Mouse (Mus musculus): ENCODE results near the gene Ptprk.

The Ptprk gene

DNA sequence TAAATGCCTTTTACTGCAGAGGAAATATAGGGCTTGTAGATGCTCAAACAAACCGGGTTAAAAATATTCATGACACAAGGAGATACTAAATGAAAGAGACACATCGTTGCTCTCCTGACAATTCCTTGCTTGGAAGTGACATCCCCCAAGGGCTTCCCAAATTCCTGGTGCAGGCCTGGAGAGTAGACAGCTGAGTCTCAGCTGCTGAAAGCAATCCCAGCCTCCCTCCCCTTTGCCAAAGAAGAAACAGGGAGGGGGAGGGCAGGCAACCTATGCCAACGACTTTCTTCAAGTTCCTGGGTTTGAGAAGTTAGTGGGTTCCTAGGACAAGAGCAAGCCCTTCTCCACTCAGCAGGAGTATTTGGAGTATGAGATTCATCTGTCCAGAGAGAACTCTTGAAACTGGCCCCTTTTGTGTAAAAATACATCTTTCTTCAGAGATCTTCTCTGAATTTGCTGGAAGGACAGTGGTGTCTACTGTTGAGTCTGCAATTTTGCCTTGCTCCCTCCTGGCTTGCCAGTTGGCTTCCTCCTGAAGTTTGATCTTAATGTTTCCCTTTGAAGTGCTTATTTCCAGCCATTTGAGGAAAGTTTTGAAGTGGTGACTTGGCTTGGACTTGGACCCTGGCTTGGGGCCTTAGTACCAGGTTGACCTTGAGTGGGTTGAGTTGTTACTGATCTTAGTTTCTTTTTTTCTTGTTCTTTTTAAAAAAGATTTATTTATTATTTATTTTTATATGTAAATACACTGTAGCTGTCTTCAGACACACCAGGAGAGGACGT lies 111.6 kb downstream of the Ptprk start:
- DNase-seq (ENCODE audit: low spot score) = no peak

GRCm38 (mm10) chr10:28191440-28191839 lies 116.8 kb downstream of the Ptprk start:
- no peak for DNase-seq (ENCODE audit: low spot score)

GRCm38 (mm10) chr10:28193630-28194029 lies 119.0 kb downstream of the Ptprk start:
- DNase-seq (ENCODE audit: low spot score) = no peak

DNA sequence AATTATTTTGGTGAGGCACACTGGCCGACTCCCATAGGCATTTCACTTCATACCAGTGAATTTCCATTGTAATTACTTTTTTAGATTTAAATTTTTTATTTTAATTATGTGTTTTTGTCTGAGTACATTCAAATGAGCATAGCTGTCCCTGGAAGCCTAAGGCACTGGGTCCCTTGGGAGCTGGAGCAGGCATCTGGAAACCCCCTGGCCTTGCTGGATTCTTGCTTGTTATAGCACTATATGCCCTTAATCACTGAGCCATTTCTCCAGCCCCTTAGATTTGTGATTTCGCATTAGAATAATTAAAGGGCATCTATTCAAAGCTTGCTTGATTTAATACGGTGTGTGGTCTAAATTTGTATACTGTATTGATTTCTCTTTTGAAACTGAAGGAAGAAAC lies 126.0 kb downstream of the Ptprk start:
- DNase-seq (ENCODE audit: low spot score) = no peak

GRCm38 (mm10) chr10:28209394-28209793 lies 134.8 kb downstream of the Ptprk start:
- DNase-seq (ENCODE audit: low spot score) = no peak

GRCm38 (mm10) chr10:28212083-28212482 lies 137.5 kb downstream of the Ptprk start:
- no peak for DNase-seq (ENCODE audit: low spot score)

DNA sequence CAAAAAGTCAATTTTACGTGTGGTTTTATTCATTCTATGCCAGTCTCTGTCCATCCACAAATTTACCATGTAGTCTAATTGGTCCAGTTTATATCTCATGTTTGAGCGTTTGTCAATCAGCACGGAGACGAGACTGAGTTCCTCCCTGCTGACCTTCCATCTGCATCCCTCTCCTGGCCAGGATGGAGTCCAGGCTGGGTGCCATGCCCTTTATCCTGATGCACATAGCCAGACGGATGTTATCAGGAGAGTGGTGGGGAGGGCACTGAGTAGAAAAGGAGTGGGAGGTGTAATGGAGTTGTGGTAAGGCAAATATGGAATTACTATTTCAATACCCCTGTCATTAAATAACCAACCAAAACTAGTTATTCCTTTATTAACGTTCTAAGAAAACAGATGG lies 140.5 kb downstream of the Ptprk start:
- no peak for DNase-seq (ENCODE audit: low spot score)

GRCm38 (mm10) chr10:28223602-28224001 lies 149.0 kb downstream of the Ptprk start:
- DNase-seq (ENCODE audit: low spot score) = peak; percentile 18

- DNase-seq (ENCODE audit: low spot score) = no peak
These were observed 149.8 kb downstream of the Ptprk start for GRCm38 (mm10) chr10:28224376-28224775.

GRCm38 (mm10) chr10:28225536-28226075 lies 151.0 kb downstream of the Ptprk start:
- DNase-seq (ENCODE audit: low spot score) = no peak

DNA sequence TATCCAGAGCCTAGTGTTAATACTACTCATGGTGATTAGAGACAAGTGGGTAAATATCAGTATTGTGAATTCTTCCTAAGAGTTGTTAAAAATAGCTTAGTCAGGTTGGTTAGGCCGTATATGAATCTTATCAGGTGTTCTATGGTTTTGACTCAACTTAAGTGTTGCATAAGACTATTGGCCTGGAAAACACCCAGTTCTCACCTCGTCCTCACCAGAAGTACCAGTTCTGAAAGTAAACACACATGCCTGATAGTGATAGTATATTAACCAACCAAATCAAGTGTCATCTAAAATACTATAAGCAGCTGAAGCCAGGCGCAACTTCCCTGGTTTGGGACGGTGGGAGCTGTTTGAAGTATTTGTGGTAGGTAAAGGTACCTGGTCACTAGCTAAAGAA lies 153.1 kb downstream of the Ptprk start:
- no peak for DNase-seq (ENCODE audit: low spot score)

DNA sequence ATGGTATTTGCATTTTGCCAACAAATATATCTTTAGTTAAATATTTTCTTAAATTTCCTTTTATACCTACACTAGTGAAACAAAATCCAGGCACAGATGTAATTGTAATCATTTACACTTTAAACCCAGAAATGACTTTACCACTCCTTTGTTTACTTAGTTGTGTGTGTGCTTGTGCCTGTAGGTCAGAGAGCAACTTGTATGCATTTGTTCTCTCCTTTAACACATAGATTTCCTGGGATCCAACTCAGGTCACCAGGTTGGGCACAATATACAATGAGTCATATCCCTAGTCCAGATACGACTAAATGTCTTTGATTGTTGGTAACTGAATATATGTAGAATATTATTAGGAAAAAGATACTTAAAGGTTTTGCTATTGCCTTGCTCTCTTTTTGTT lies 153.6 kb downstream of the Ptprk start:
- DNase-seq (ENCODE audit: low spot score) = no peak

GRCm38 (mm10) chr10:28232273-28233167 lies 157.9 kb downstream of the Ptprk start:
- DNase-seq (ENCODE audit: low spot score) = no peak

DNA sequence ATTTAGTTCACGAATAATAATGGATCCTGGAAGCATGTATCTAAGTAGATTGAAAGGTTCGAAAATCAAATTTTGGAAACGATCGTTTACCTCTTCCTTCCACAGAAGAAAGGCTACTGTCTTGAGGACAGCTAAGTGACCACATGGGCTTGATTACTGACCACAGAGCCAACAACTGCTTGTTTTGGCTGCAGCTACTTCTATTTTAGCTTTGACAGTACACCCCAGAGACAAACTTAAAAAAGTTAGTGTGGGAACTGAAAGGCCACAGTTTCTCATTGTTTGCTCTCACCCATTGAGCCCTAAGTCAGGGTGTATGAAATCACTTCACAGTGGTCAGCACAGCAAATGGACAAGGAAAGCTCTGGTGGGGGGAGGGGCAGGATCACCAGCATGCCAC lies 174.4 kb downstream of the Ptprk start:
- DNase-seq (ENCODE audit: low spot score) = no peak

GRCm38 (mm10) chr10:28251385-28251784 lies 176.8 kb downstream of the Ptprk start:
- DNase-seq (ENCODE audit: low spot score) = no peak

- DNase-seq (ENCODE audit: low spot score) = no peak
These were observed 186.0 kb downstream of the Ptprk start for GRCm38 (mm10) chr10:28260651-28261050.

DNA sequence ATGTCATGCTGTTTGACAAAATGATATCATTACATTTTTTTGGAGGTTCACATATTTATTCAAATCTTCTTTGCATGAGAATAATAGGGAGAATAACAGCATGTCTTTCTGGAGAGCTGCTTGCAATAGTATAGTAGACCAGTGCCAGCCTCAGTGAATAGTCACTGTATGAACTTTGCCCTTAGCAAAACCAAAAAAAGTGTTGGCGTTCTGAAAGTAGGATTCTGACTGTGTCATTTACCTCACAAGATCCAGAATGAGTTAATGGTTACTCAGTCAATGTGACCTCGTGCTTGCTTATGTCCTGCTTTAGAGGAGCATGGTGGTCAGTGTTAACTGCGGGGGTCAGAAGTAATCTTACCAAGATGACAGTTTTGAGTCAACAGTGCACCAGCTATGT lies 187.5 kb downstream of the Ptprk start:
- no peak for DNase-seq (ENCODE audit: low spot score)

- no peak for DNase-seq (ENCODE audit: low spot score)
These were observed 188.9 kb downstream of the Ptprk start for GRCm38 (mm10) chr10:28263546-28263945.

DNA sequence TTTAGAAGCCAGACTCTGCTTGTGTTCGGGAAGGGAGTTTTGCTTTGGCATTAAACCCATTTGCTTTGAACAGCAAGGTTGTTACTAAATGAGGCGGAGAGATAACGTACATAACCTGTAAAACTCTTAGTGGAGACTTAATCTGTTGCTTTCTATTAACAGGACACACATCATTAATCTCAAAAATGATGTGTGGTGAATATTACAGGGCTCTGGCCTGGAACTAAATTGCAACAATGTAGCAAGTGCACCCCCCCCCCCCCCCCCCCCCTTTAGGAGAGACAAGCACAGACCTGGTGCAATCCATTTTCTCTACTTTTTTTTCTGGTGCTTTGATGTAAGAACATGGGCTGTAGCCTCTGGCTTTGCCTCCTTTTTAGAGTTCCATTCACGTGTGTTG lies 195.7 kb downstream of the Ptprk start:
- no peak for DNase-seq (ENCODE audit: low spot score)

GRCm38 (mm10) chr10:28271729-28272606 lies 197.3 kb downstream of the Ptprk start:
- no peak for DNase-seq (ENCODE audit: low spot score)

GRCm38 (mm10) chr10:28278757-28279156 lies 204.1 kb downstream of the Ptprk start:
- DNase-seq (ENCODE audit: low spot score) = no peak

DNA sequence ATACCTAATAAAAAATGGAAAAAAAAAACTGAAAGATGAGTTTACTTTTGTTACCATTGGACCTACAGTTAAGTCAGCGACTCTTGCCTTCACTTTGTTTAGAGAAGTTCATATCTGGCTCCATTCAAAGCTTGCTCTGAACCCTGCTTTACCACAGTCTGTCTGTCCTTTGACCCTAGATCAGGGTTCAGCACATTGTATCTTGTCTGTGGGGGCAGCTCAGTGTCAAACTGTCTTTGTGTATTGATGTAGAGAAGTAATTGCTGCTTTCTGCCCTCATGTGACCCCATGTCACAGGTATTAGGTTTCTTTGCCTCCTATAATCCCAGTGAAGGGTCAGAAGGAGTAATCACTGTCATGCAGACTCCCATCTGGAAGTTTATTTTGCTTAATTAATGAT lies 222.9 kb downstream of the Ptprk start:
- no peak for DNase-seq (ENCODE audit: low spot score)
